Mouse (Mus musculus) stomach, postnatal 0 days (tissue): ENCODE results near the gene Zfp467.

Source experiments
- CTCF ChIP-seq: IDR thresholded peaks from 2 replicates; pipeline ENCODE4 v1.5.1; 2016; ENCODE audit warnings: antibody characterized with exemption, low read depth, mild to moderate bottlenecking, moderate library complexity
- EP300 ChIP-seq: optimal IDR thresholded peaks from 2 replicates; pipeline ENCODE3; 2016; ENCODE audit warnings: antibody characterized with exemption

DNA sequence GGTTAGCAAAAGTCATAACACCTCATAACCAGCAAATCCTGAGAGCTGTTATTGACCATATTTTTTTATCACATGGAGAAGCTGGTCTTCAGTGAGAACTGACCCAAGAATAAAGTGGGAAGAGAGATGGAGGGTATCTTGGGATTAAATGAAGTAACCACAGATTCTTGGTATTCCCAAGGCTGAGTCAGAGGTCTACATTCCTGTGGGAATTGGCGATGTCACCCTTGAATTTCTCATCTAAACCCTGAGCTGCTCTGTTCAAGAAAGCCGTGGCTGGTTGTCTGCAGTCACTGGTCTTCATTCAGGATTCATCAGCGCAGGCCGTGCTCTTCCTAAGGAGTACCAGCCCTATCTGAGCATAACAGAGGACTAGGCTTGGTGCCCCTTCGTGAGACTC is 18.7 kb downstream of the Zfp467 start:
- TF ChIP-seq CTCF (no peak), EP300 (no peak)
